Mouse (Mus musculus): ENCODE data around the gene Dok5.

DNA sequence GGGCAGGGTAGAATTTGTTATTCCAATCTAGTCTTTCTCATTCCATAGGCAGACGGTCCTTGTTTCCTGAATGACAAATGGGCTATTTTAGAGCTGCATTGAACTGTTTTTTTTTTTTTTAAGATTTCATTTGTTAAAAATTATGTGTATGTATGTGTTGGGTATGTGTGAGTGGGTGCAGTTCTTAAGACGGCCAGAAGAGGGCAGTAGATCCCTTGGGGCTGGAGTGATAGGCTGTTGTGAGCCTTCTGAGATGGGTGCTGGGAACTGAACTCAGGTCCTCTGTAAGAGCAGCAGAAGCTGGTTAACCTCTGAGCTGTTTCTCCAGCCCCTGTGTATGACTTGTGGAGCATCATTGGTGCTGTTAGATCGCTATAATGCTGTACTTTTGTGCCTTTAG, 63.6 kb downstream of the Dok5 start:
- no peak for TF ChIP-seq CTCF (IDR thresholded peaks at IDR 0.05; ENCODE audit: low read depth)
- no peak for TF ChIP-seq EP300 (optimal IDR thresholded peaks at IDR 0.05)
